Mouse (Mus musculus) small intestine, adult 2 months (tissue): ENCODE measurements at regions not wholly inside any gene's neighbourhood (a gene's known extent, or its start where the extent isn't known, plus 50 kb on each side); places are given as distances from the start of the nearest gene placed in this dataset.

Experiments
- H3K27ac ChIP-seq: fragments of 200-500 bp; 2 replicates; pipeline ENCODE4 v1.5.1; 2012; ENCODE audit warnings: low read depth, low read length, control low read depth, inconsistent platforms; ENCODE audit not compliant: insufficient read depth
- H3K27me3 ChIP-seq: fragments of 200-500 bp; 2 replicates; pipeline ENCODE4 v1.6.1; 2012; ENCODE audit warnings: mild to moderate bottlenecking, moderate library complexity, low read length, inconsistent platforms; ENCODE audit not compliant: control insufficient read depth, insufficient read depth
- H3K36me3 ChIP-seq: fragments of 200-500 bp; 2 replicates; pipeline ENCODE4 v1.6.1; 2012; ENCODE audit warnings: mild to moderate bottlenecking, low read length, control low read depth, inconsistent platforms; ENCODE audit not compliant: control insufficient read depth, insufficient read depth
- H3K4me1 ChIP-seq: fragments of 200-500 bp; 2 replicates; pipeline ENCODE4 v1.6.1; 2012; ENCODE audit warnings: low read length, inconsistent platforms, mixed read lengths; ENCODE audit not compliant: control insufficient read depth, insufficient read depth, insufficient read length
- H3K4me3 ChIP-seq: fragments of 200-500 bp; 2 replicates; pipeline ENCODE4 v1.5.1; 2012; ENCODE audit warnings: low read depth, mild to moderate bottlenecking, control low read depth, inconsistent platforms, low read length, moderate library complexity
- CTCF ChIP-seq: fragments of 200-500 bp; IDR thresholded peaks from 2 replicates; pipeline ENCODE4 v1.5.1; 2012; ENCODE audit warnings: low read depth, mild to moderate bottlenecking, control low read depth, inconsistent platforms, low read length, moderate library complexity, mixed read lengths; ENCODE audit not compliant: insufficient replicate concordance, insufficient read length; ENCODE audit errors: extremely low read depth
- POLR2A ChIP-seq: fragments of 200-500 bp; IDR thresholded peaks from 2 replicates; pipeline ENCODE4 v1.6.1; 2012; ENCODE audit warnings: low read depth, mild to moderate bottlenecking, control low read depth, inconsistent platforms, low read length, moderate library complexity
- whole genome bisulfite sequencing: fragments of 180-500 bp; shearing (Covaris S2); methylation state at CpG from one replicate; pipeline ENCODE4 v1.1.7; 2018; 5-methylcytosine and 5-hydroxymethylcytosine counted together

DNA sequence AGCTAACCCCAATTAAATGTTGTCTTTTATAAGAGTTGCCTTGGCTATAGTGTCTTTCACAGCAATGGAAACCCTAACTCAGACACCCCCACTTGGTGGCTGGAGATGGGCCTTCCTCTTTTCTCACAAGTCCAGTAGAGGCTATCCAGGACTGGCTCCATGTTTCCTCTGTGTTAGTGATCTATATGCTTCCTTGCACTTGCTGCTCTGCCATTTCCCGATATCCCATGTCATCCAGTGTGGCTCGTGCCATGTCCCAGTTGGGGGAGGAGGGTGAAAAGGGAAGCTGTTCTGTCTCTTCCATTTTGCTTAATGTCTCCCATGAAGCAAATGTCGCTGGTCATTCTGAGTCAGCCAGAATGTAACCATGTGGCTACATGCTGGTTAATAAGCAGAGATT lies 194.2 kb upstream of the Peli2 start:
- H3K27ac ChIP-seq = no peak overlapping the region
- no peaks in the 10 kb centered on the region for H3K4me1 ChIP-seq
- 93% methylated on average over 3 of the region's 3 CpGs for WGBS
- no peaks in the 10 kb centered on the region for H3K27me3 ChIP-seq
- H3K36me3 ChIP-seq = no peaks in the 10 kb centered on the region
- TF ChIP-seq CTCF = no peak
- TF ChIP-seq POLR2A = no peak
- H3K4me3 ChIP-seq = no peak overlapping the region

DNA sequence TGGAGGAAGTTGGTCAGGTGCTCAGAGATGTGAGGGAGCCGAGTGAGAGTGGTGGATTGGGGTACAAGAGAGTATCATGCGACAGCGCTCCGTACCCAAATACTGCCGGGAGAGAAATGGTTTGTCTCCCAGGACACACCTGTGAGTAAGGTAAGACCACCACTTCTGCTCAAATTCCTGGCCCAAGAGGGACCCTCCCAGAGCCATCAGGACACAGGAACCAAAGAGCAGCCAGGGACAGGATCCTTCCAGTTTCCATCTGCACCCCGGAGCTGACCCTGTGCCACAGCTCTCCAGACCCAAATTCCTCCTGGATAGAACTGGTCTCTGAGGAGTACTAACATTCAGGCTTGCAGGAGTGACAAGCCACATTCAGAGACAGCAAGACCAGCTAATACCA lies 185.2 kb upstream of the Peli2 start:
- WGBS = 90% methylated on average over 6 of the region's 6 CpGs
- no peaks in the 10 kb centered on the region for H3K4me1 ChIP-seq
- H3K4me3 ChIP-seq = no peak overlapping the region
- H3K36me3 ChIP-seq = no peaks in the 10 kb centered on the region
- no peaks in the 10 kb centered on the region for H3K27me3 ChIP-seq
- TF ChIP-seq POLR2A (no peak), CTCF (no peak)
- H3K27ac ChIP-seq = no peak overlapping the region

DNA sequence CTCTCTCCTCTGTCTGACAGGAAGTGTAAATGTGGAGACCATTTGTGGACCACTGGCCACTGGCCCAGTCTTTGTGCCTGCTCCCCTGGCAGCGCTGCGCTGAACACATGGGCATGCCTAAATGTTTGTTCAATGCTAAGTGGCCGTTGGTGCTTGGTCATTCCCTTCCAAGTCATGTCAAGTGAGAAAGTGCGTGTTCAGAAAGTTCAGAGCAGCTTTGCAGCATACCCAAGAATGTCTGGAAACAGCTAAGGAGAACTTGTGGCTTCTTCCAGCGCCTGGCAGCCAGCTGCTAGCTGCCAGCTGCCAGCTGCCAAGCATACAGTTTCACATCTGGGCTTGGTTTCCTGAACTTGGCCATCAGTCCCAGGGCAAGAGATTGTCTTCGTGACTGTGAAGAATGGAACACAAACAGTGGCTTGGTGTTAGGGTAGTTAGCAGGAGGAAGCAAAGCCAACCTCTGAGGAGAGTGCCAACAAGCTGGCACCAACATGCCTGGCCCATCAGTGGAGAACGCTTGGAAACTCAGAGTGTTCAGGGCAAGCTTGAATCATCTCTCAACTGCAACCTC lies 183.5 kb upstream of the Peli2 start:
- TF ChIP-seq POLR2A = no peak
- TF ChIP-seq CTCF = no peak
- Histone ChIP-seq H3K4me1 (no peaks in the 10 kb centered on the region), H3K36me3 (no peaks in the 10 kb centered on the region), H3K27ac (no peak overlapping the region), H3K4me3 (no peak overlapping the region), H3K27me3 (no peaks in the 10 kb centered on the region)
- WGBS = 65% methylated on average over 7 of the region's 7 CpGs

DNA sequence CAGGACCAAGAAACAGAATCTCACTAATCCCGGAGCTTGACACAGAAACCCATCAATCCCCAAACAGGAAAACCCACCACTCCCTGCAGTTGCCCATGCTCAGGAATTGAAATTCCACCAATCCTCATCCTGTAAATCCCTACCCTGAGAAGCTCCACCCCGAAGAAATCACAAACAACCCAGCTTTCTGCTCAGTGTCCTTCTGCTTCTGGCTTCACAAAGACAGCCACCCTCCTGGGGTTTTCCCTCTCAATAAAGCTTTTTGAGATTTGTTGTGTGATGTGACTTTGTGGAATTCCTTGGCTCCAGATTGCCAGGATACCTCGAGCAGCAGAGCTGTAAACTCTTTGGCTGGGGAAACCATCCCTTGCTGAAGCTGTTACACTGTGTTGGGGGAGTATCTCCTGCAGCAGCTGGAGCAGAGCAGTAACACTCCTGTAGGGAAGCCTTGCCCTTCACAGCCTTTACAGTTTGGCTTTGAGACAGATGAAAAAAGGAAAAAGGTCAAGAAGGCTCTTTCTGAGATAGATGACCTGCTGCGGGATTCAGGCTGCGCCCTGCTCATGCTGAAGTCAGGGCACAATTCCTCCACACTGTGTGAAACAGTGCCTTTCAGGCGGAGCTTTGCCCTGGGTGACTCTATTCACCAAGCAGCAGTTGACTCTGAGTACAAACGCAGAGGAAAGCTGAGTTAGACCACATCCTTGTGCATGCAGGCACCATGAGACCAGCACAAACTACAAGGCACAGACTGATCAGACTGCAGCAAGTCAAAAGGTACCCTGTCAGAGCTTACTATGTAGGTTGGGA lies 180.6 kb upstream of the Peli2 start:
- TF ChIP-seq CTCF = no peak
- no peak for TF ChIP-seq POLR2A
- Histone ChIP-seq H3K36me3 (no peaks in the 10 kb centered on the region), H3K4me1 (no peaks in the 10 kb centered on the region), H3K27ac (no peak overlapping the region), H3K27me3 (no peaks in the 10 kb centered on the region), H3K4me3 (no peak overlapping the region)
- WGBS = 60% methylated on average over 7 of the region's 7 CpGs

DNA sequence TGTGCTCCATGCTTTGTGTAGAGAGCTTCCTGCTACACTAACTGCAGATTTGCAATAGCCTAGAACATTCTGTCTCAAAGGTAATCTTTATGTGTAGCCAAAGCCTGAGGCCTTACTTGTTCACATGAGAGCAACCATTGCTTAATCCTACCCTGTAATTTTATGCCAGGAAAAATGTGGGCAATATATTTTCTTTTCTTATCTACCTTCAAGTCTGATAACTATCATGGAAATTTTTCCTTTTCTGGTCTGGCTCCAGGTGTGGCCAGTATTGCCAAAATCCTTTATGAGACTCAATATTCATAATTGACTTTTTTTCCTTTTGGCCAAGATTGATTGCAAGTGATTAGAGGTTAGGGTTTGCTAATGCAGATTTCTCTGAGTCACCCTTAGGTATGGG lies 178.0 kb upstream of the Peli2 start:
- Histone ChIP-seq H3K36me3 (no peaks in the 10 kb centered on the region), H3K27me3 (no peaks in the 10 kb centered on the region), H3K27ac (no peak overlapping the region), H3K4me3 (no peak overlapping the region), H3K4me1 (no peaks in the 10 kb centered on the region)
- TF ChIP-seq POLR2A (no peak), CTCF (no peak)

DNA sequence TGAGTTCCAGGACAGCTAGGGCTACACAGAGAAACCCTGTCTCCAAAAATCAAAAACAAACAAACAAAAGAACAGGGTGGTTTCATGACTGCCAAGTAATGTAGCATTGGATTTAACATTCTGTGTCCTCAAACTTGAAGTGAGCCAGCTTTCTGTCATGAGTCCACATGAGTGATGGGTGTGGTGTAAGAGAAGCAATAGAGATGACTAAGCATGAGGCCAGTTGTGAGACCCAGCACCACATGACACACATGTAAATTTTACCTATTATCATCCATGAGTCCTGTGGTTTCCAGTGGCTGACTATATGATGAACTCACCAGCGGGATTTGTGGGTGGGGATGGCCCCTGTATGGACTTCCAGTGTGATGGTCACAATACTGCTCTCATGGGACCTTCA lies 176.0 kb upstream of the Peli2 start:
- no peaks in the 10 kb centered on the region for H3K27me3 ChIP-seq
- H3K36me3 ChIP-seq = no peaks in the 10 kb centered on the region
- H3K4me1 ChIP-seq = no peaks in the 10 kb centered on the region
- no peak for TF ChIP-seq CTCF
- no peak for TF ChIP-seq POLR2A
- H3K27ac ChIP-seq = no peak overlapping the region
- H3K4me3 ChIP-seq = no peak overlapping the region
- WGBS = 95% methylated on average over 1 of the region's 1 CpGs

DNA sequence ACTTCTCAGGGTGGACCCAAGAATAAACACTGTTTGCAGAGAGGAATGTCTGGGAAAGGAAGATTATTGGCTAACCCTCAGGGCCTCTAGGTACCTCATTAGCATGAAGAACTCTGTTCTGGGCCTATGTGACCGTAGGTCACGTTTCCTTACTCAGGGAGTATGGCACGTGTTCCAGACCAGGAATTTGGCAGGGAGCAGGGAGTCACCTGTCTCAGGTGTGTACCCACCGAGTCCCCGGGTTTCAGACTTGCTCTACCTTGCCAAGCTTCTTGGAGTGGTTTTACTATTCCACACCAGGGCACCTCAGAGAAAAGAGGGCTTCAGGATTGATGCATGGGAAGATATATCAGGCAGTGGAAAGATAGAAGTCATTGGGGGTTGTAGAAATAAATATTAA lies 169.6 kb upstream of the Peli2 start:
- WGBS = 68% methylated on average over 5 of the region's 5 CpGs

More for the DNA sequence above, 169.6 kb upstream of the Peli2 start:
- H3K4me3 ChIP-seq = no peak overlapping the region
- no peaks in the 10 kb centered on the region for H3K36me3 ChIP-seq
- H3K4me1 ChIP-seq = no peaks in the 10 kb centered on the region
- TF ChIP-seq CTCF (no peak), POLR2A (no peak)
- H3K27ac ChIP-seq = no peak overlapping the region
- H3K27me3 ChIP-seq = no peaks in the 10 kb centered on the region
